Mouse (Mus musculus) forebrain, embryonic 16.5 days (tissue): ENCODE results near the gene Homer2. TPM values are rescaled to one million over a fixed set of nuclear protein-coding genes. Genes with fewer than 3 reads are reported as not detected.

ENCODE experiments used
- ATAC-seq: fragments of 200-750 bp; cut with Nextera tagmentation; 2 replicates; pipeline ENCODE4 v1.8.0; 2017; ENCODE audit warnings: mild to moderate bottlenecking, moderate library complexity
- H3K27ac ChIP-seq: fragments of 300-500 bp; sonication (generic); 2 replicates; pipeline ENCODE4 v1.5.1; 2014; ENCODE audit warnings: low read length, control low read depth
- H3K27me3 ChIP-seq: fragments of 300-500 bp; sonication (generic); replicated peaks from 2 replicates; pipeline ENCODE4 v1.6.1; 2014; ENCODE audit warnings: low read length; ENCODE audit not compliant: control insufficient read depth, insufficient read depth
- H3K36me3 ChIP-seq: fragments of 300-500 bp; sonication (generic); 2 replicates; pipeline ENCODE4 v1.6.1; 2014; ENCODE audit not compliant: control insufficient read depth, insufficient read depth
- H3K4me1 ChIP-seq: fragments of 300-500 bp; sonication (generic); replicated peaks from 2 replicates; pipeline ENCODE4 v1.6.1; 2014; ENCODE audit warnings: low read length; ENCODE audit not compliant: control insufficient read depth, insufficient read depth
- H3K4me2 ChIP-seq: fragments of 300-500 bp; sonication (generic); 2 replicates; pipeline ENCODE4 v1.6.1; 2014; ENCODE audit warnings: mild to moderate bottlenecking, low read length, control low read depth
- H3K4me3 ChIP-seq: fragments of 300-500 bp; sonication (generic); replicated peaks from 2 replicates; pipeline ENCODE4 v1.5.1; 2014; ENCODE audit warnings: mild to moderate bottlenecking, low read length, control low read depth
- H3K9ac ChIP-seq: fragments of 300-500 bp; sonication (generic); replicated peaks from 2 replicates; pipeline ENCODE4 v1.6.1; 2014; ENCODE audit warnings: low read depth, low read length, control low read depth
- H3K9me3 ChIP-seq: fragments of 300-500 bp; sonication (generic); 2 replicates; pipeline ENCODE4 v1.6.1; 2016; ENCODE audit warnings: low read length; ENCODE audit not compliant: control insufficient read depth
- WGBS: fragments of 180-500 bp; shearing (Covaris S2); extraction: QIAGEN DNeasy Blood & Tissue Kit; methylation state at CpG from one replicate; pipeline ENCODE4 v1.1.7; 2014; 5-methylcytosine and 5-hydroxymethylcytosine counted together
- polyA plus RNA-seq: library from polyadenylated mRNA; unstranded; fragments of >200 nt; fragmentation: Nextera tagmentation; extraction: Ambion mirVana; gene quantifications from 2 replicates; pipeline ENCODE4 v1.2.1, GENCODE M21; 2015

Gene Homer2
- 16.8 and 19.1 TPM in 2 replicates for polyA plus RNA-seq

DNA sequence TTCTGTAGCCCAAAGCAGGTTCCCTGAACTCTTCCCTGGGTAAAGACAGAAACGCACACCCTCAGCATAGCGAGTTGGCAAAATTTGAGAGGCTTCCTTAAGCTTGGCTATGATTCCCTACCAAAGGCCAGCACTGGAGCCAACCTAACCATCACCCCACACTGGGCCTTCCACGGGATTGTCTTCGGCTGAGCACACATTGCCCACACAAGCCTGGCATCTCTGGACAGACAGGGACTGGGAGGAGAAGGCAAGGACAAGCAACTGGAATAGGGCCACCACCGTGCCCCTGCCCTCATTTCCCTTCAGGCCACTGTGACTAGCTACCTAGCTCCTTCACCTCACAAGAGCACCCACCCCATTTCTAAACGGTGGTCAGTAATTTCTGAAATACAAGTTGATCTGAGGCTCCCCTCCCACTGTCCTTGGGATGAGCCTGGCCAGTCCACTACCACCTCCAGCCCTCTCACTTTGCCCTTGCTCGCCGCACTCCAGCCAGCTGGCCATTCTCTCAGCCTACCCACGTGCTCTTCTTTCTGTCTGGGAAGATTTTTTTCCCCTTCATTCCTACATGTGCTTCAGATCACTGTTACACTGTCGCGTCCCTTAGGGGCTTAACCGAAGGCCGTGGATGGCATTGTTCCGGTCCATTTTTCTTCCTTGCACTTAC, at the start of gene Homer2:
Homer2 (minus strand) TSS at position 57 of the 670 bp plus-strand sequence.
- 74% methylated on average over 14 of the region's 14 CpGs for WGBS
- peak within 1 kb of the TSS; percentile 88 for H3K4me2 ChIP-seq
- peaks cover 14% of the 10 kb centered on the region for H3K4me1 ChIP-seq
- peak within 1 kb of the TSS; percentile 80 for H3K9ac ChIP-seq
- peak within 1 kb of the TSS; percentile 69 for H3K4me3 ChIP-seq
- no peaks in the 10 kb centered on the region for H3K36me3 ChIP-seq
- H3K27ac ChIP-seq: peak within 1 kb of the TSS; percentile 50; the same call in 1 of the 2 replicates
- H3K27me3 ChIP-seq: no peaks in the 10 kb centered on the region
- H3K9me3 ChIP-seq: no peaks in the 10 kb centered on the region
- ATAC-seq: 0 out of 2 replicates have a peak, but pooled peaks have one; percentile 5

DNA sequence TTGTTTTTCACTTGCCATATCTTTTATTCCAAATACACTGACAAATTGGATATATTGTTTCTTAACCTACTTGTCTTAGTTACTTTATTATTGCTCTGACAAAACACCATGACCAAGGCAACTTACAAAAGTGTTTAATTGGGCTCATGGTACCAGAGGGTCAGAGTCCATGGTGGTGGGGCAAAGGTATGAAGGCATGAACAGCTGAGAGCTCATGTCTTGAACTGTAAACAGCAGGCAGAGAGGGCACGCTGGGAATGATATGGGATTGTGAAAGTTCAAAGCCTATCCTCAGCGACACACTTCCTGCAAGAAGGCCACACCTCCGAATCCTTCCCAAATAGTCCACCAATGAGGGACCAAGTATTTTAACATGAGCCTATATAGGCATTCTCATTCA, 40.6 kb upstream of the Homer2 start:
- H3K9me3 ChIP-seq: no peaks in the 10 kb centered on the region
- H3K4me2 ChIP-seq: no peak overlapping the region
- no peak overlapping the region for H3K9ac ChIP-seq
- no peak overlapping the region for H3K4me3 ChIP-seq
- no peak overlapping the region for H3K27ac ChIP-seq
- H3K27me3 ChIP-seq: no peaks in the 10 kb centered on the region
- H3K36me3 ChIP-seq: no peaks in the 10 kb centered on the region
- 90% methylated on average over 3 of the region's 3 CpGs for WGBS
- no peaks in the 10 kb centered on the region for H3K4me1 ChIP-seq
- ATAC-seq: no peak

GRCm38 (mm10) chr7:81744145-81744544, 36.8 kb upstream of the Homer2 start:
- 74% methylated on average over 4 of the region's 4 CpGs for WGBS
- no peaks in the 10 kb centered on the region for H3K27me3 ChIP-seq
- ATAC-seq: no peak

DNA sequence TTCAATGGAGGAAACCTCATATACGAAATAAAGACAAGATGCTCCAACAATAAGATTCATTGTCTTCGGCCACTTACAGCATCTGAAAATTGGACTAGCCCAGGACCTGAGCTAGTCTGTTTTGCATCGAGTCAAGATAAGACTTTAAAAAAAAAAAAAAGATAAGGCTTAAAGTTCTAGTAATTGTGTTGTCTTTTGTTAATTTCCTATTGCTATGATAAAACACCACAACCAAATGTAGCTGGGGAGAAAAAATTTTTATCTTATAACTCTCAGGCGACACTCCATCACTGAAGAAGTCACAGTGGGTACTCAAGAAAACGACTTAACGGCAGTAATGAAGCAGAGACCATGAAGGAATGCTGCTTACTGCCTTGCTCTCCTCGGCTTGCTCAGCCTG, 32.7 kb upstream of the Homer2 start:
- no peak overlapping the region for H3K9ac ChIP-seq
- H3K36me3 ChIP-seq: no peaks in the 10 kb centered on the region
- H3K4me3 ChIP-seq: no peak overlapping the region
- H3K4me1 ChIP-seq: no peaks in the 10 kb centered on the region
- ATAC-seq: no peak
- 92% methylated on average over 7 of the region's 7 CpGs for WGBS
- no peak overlapping the region for H3K4me2 ChIP-seq
- H3K27ac ChIP-seq: no peak overlapping the region
- H3K27me3 ChIP-seq: no peaks in the 10 kb centered on the region
- no peaks in the 10 kb centered on the region for H3K9me3 ChIP-seq

More at GRCm38 (mm10) chr7:81744145-81744544, 36.8 kb upstream of the Homer2 start:
- Histone ChIP-seq H3K4me1 (no peaks in the 10 kb centered on the region), H3K4me2 (no peak overlapping the region), H3K27ac (no peak overlapping the region), H3K9me3 (no peaks in the 10 kb centered on the region), H3K4me3 (no peak overlapping the region), H3K36me3 (no peaks in the 10 kb centered on the region), H3K9ac (no peak overlapping the region)

DNA sequence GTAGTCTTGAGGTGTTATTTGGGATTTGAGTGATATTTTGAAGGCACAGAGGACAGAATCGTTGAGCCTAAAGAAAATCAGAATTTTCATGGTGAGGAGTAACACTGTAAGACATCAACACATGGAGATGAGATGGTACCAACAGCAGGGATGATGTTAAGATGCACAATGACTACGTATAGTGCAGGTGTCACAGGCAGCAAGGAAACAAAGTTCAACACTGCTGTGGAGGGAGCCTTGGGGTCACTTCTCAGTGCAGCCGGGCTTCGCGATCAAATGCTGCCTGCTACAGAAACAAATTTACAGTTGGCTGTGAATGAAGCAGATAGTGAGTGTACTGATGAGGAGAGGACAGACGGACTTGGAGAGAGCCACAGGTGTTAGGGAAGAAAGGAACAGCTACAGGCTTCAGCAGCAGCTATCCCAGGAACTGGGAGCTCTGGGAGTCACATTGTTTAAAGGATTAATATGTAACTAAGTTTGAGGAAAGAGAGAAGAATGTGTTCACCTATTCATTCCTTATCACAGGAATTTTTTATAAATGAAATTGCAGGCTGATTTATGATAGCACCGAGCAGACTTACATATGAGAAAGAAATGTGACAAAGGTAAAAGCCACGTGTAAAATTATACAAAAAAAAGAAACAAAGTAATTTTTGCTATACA, 31.5 kb upstream of the Homer2 start:
- H3K27ac ChIP-seq: no peak overlapping the region
- ATAC-seq: no peak
- H3K27me3 ChIP-seq: no peaks in the 10 kb centered on the region
- 82% methylated on average over 8 of the region's 8 CpGs for WGBS
- H3K4me2 ChIP-seq: no peak overlapping the region
- H3K36me3 ChIP-seq: no peaks in the 10 kb centered on the region
- H3K9ac ChIP-seq: no peak overlapping the region
- no peaks in the 10 kb centered on the region for H3K4me1 ChIP-seq
- no peak overlapping the region for H3K4me3 ChIP-seq
- no peaks in the 10 kb centered on the region for H3K9me3 ChIP-seq

DNA sequence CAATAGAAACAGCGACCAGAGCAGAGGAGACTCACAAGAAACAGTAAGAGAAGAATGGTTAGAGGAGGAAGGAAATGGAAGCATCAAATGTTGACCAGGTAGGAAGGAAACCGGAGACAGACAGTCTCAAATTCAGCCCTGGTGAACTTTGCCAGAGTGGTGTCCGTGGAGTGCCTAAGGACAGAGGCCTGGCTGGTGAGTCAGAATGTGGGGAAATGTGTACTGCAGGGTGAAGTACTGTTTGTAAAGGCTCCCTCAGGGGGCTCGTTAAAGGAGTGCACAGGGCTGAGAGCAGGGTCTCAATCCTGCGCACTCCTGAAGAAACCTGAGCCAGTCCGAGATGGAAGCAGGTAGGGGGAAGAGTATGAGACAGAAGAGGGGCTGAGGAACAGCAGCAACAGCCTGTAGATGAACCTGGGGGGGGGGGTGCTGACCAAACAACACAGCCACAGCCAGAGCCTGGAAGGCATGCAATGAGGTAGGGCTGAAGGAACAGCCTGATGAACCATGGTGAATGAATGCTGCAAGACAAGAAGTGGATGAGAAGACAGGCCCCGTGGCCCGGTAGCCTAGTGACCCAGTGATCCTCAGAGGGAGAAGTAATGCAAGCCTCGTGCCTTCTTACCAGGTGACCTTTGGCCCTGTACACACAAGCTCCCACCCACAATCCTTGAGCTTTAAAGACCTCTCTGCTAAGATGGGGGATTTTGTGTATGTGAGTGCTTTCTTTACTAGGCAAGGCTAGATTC, 28.1 kb upstream of the Homer2 start:
- H3K36me3 ChIP-seq: no peaks in the 10 kb centered on the region
- no peak overlapping the region for H3K9ac ChIP-seq
- no peaks in the 10 kb centered on the region for H3K4me1 ChIP-seq
- H3K4me2 ChIP-seq: no peak overlapping the region
- ATAC-seq: no peak
- H3K27ac ChIP-seq: no peak overlapping the region
- H3K27me3 ChIP-seq: no peaks in the 10 kb centered on the region
- no peaks in the 10 kb centered on the region for H3K9me3 ChIP-seq
- no peak overlapping the region for H3K4me3 ChIP-seq
- WGBS: 60% methylated on average over 9 of the region's 9 CpGs

GRCm38 (mm10) chr7:81732183-81733089, 25.1 kb upstream of the Homer2 start:
- Histone ChIP-seq H3K4me3 (no peak overlapping the region), H3K4me1 (no peaks in the 10 kb centered on the region), H3K4me2 (no peak overlapping the region), H3K9ac (no peak overlapping the region), H3K9me3 (no peaks in the 10 kb centered on the region), H3K36me3 (no peaks in the 10 kb centered on the region), H3K27me3 (no peaks in the 10 kb centered on the region), H3K27ac (no peak overlapping the region)
- ATAC-seq: no peak
- WGBS: 87% methylated on average over 12 of the region's 12 CpGs

DNA sequence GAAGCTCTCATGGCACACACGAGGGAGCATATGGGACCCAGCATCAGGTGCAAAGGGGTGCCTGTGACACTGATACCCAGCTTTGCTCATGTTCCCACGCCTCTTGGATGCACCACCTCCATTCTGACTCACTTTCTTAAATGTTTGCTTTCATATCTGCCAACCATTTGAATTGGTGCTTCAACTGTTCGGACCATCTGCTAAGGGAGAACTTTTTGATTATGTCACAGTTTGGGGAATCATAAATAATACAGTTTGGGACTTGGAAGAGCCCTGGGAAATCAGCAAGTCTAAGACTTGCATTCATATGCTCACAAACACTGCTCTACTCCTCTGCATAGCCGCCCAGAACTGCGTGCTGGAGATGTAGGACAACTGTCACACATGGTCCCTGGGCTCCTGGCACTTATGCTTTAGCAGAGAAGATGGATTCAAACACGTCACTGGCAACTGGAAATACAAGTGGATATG, 23.9 kb upstream of the Homer2 start:
- Histone ChIP-seq H3K9me3 (no peaks in the 10 kb centered on the region), H3K4me3 (no peak overlapping the region), H3K4me1 (no peaks in the 10 kb centered on the region), H3K9ac (no peak overlapping the region), H3K27ac (no peak overlapping the region), H3K4me2 (no peak overlapping the region), H3K36me3 (no peaks in the 10 kb centered on the region), H3K27me3 (no peaks in the 10 kb centered on the region)
- WGBS: 64% methylated on average over 6 of the region's 6 CpGs
- ATAC-seq: peak; percentile 76
